In genomic region chr10:70987396-70987795, GRCm38 (mm10) we compare ENCODE assay signal across 13 mouse cellular contexts.
"Had no signal": no experiment of that assay in that cellular context is flagged by ENCODE, and none has a peak within 500 bp of the region (broad histone marks: within the 10 kb centered on the region; RNA-seq: fewer than 3 reads in every experiment).

No protein-coding gene starts in this region.

- DNase-seq: gastrocnemius, adult 2 months; gastrocnemius, postnatal 10 days; gastrocnemius, postnatal 25 days; heart, adult 2 months; heart, postnatal 4 days; kidney, adult 18-20 months; kidney, adult 8-10 months; kidney, postnatal 10 days; kidney, postnatal 25 days; kidney, postnatal 4 days; liver; liver, embryonic 13.5 days; liver, postnatal 0 days had no signal
